Mouse (Mus musculus) liver, embryonic 15.5 days (tissue): ENCODE results near the gene Ppp1r9b. TPM values are rescaled to one million over a fixed set of nuclear protein-coding genes. Genes with fewer than 3 reads are reported as not detected.

Experiments
- ATAC-seq: fragments of 200-750 bp; cut with Nextera tagmentation; 2 replicates; pipeline ENCODE4 v1.8.0; 2017; ENCODE audit warnings: moderate number of reproducible peaks, mild to moderate bottlenecking, moderate library complexity; ENCODE audit not compliant: insufficient read depth
- H3K27ac ChIP-seq: fragments of 300-500 bp; sonication (generic); replicated peaks from 2 replicates; pipeline ENCODE4 v1.5.1; 2015; ENCODE audit warnings: mild to moderate bottlenecking, inconsistent platforms
- H3K27me3 ChIP-seq: fragments of 300-500 bp; sonication (generic); 2 replicates; pipeline ENCODE4 v1.6.1; 2015; ENCODE audit warnings: mild to moderate bottlenecking, inconsistent platforms
- H3K36me3 ChIP-seq: fragments of 300-500 bp; sonication (generic); replicated peaks from 2 replicates; pipeline ENCODE4 v1.6.1; 2015; ENCODE audit warnings: moderate library complexity, mild to moderate bottlenecking, inconsistent platforms
- H3K4me1 ChIP-seq: fragments of 300-500 bp; sonication (generic); replicated peaks from 2 replicates; pipeline ENCODE4 v1.6.1; 2015; ENCODE audit warnings: inconsistent platforms
- H3K4me2 ChIP-seq: fragments of 300-500 bp; sonication (generic); 2 replicates; pipeline ENCODE4 v1.6.1; 2015; ENCODE audit warnings: moderate library complexity, mild to moderate bottlenecking, inconsistent platforms
- H3K4me3 ChIP-seq: fragments of 300-500 bp; sonication (generic); replicated peaks from 2 replicates; pipeline ENCODE4 v1.5.1; 2015; ENCODE audit warnings: mild to moderate bottlenecking, inconsistent platforms
- H3K9ac ChIP-seq: fragments of 300-500 bp; sonication (generic); 2 replicates; pipeline ENCODE4 v1.6.1; 2015; ENCODE audit warnings: moderate library complexity, mild to moderate bottlenecking, inconsistent platforms
- H3K9me3 ChIP-seq: fragments of 300-500 bp; sonication (generic); replicated peaks from 2 replicates; pipeline ENCODE4 v1.6.1; 2016; ENCODE audit warnings: inconsistent platforms
- WGBS: fragments of 180-500 bp; shearing (Covaris S2); methylation state at CpG from one replicate; pipeline ENCODE4 v1.1.7; 2015; ENCODE audit warnings: mixed read lengths; ENCODE audit not compliant: insufficient replicate concordance; 5-methylcytosine and 5-hydroxymethylcytosine counted together
- polyA plus RNA-seq: library from polyadenylated mRNA; unstranded; fragments of >200 nt; fragmentation: Nextera tagmentation; extraction: Ambion mirVana; gene quantifications from 2 replicates; pipeline ENCODE4 v1.2.1, GENCODE M21; 2015

Gene Ppp1r9b
- polyA plus RNA-seq, 1 experiment from 2014 or later, result 8.2 TPM

DNA sequence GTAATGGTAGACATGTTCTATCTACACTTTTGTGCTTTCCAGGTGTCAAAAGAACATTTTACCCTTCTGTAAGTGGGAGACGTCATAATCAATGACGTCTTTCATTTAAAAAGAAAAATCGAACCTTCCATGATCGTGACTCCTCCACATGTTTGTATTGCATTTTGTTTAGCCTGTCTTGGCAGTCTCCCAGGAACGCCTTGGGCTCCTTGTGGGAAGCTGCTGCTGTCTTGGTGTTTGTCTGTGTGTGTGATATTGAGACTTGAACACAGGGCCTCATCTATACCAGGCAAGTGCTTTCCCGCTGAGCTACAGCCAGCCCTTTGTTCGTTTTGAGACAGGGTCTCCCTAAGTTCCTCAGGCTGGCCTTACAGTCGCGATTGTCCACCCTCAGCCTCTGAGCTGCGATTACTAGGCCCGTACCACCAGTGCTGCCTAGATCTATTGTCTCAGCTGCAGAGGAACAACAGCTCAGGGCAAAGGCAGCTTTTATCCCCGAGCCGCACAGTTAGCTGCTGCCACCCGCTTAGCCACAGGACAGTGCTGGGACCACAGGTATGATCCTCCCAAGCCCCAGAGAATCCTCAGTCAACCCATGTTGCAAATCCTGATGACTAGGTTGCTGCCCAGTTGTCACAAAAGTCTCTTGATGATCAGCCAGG, 47.5 kb downstream of the Ppp1r9b start:
- peaks cover 44% of the 10 kb centered on the region for H3K4me1 ChIP-seq
- WGBS, result 72% methylated on average over 14 of the region's 14 CpGs
- H3K4me3 ChIP-seq, result no peak overlapping the region
- H3K9me3 ChIP-seq, result no peaks in the 10 kb centered on the region
- H3K27me3 ChIP-seq, result peaks cover 4% of the 10 kb centered on the region; the same call in 1 of the 2 replicates
- no peak overlapping the region for H3K4me2 ChIP-seq
- H3K36me3 ChIP-seq, result no peaks in the 10 kb centered on the region
- no peak for ATAC-seq
- H3K27ac ChIP-seq, result 0 out of 2 replicates have a peak overlapping the region, but pooled peaks have one; percentile 22
- no peak overlapping the region for H3K9ac ChIP-seq

DNA sequence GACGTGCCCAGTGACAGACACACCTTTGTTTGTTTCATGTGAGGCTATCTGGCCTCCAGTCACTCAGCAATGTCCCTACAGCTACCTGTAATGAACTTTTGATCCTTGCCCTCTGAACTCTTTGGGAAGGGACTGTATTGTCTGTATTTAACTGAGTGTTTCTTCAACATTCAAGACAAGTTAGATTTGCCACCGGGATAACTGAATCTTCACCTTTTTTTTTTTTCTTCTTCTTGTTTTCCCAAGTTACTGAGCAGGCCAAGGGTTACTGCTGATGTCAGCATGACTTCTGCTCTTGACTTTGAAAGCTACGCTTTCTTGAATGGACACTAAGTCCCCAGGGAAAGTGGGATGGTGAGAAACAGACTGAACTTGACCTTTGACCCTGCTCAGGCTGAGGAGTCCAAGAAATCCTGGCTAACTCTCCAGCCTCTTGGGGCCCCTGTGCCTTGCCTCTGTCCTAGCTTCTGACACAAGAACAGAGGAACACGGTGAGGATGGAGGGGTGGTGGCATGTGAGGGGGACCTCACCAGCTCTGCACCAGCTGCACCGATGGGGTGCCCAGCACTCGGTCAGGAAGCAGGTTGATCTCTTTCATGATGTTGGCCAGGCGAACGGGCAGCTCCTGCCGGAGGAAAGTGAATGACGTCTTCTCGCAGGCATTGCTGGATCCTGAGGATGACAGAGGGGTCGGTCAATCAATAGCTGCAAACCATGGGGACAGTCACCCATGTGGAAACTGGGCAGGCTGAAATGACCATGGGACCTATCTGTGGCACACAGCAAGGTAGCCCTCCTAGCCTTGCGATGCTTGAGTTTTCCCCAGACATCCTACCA, 48.2 kb downstream of the Ppp1r9b start:
- Histone ChIP-seq H3K4me3 (no peak overlapping the region), H3K4me2 (no peak overlapping the region), H3K27ac (no peak overlapping the region), H3K9me3 (no peaks in the 10 kb centered on the region), H3K36me3 (no peaks in the 10 kb centered on the region), H3K27me3 (no peaks in the 10 kb centered on the region), H3K9ac (no peak overlapping the region), H3K4me1 (peaks cover 38% of the 10 kb centered on the region)
- ATAC-seq, result no peak
- 75% methylated on average over 13 of the region's 13 CpGs for WGBS

DNA sequence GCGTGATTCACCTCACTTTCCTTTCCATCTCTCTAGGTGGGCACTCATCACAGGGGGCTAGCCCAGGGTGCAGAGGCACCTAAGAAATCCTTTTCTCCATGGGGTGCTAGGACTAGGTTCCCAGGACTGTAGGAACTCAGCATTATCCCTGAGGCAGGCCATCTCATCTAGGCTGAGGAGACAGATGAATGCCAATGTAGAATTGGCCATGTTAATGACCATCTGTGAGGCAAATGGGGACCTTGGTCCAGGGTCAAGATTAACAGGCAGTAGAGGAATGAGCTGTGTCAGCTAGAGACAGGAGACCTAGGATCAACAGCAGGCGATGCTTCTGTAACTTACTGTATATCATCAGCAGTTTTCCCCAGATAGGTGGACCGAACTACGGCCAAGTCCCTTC, 48.9 kb downstream of the Ppp1r9b start:
- ATAC-seq, result no peak
- H3K4me1 ChIP-seq, result peaks cover 38% of the 10 kb centered on the region
- peak overlapping the region; percentile 78; the same call in 1 of the 2 replicates for H3K27ac ChIP-seq
- peak overlapping the region; percentile 76 for H3K4me3 ChIP-seq
- WGBS, result 78% methylated on average over 4 of the region's 4 CpGs
- H3K9ac ChIP-seq, result no peak overlapping the region
- 0 out of 2 replicates have a peak, but pooled peaks cover 5% of the 10 kb centered on the region for H3K27me3 ChIP-seq
- H3K4me2 ChIP-seq, result 0 out of 2 replicates have a peak overlapping the region, but pooled peaks have one; percentile 97
- H3K9me3 ChIP-seq, result no peaks in the 10 kb centered on the region
- no peaks in the 10 kb centered on the region for H3K36me3 ChIP-seq

DNA sequence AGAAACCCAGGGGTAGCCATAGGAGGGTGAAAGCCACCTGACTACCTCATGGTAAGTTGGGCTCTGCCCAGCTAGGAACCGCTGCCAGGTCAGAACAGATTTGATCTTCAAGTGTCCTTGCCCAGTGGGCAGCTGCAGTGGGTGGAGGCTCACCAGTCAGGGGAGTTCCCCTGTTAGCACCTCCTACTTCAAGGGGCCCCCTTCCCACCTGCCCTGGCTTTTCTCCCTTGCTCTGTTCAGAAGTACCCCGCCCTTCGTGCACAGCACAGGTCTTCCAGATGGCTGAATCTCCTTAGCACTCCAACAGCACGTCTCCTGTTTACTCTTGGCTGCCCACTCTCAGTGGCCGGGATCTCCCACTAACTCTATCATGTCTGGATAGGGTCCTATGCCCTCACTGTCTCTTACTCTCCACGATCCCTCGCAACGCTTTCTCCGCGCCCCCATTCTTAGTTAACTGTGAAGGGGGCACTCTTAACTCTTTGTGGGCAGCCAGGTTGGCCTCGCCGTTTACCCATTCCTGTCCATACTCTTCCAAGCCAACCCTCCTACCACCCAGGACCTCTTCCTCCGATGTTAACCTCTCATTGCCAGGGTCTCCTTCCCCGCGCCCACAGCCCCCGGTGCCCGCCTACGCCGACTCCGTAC, 49.8 kb downstream of the Ppp1r9b start:
- H3K9ac ChIP-seq, result peak overlapping the region; percentile 80
- 0 out of 2 replicates have a peak, but pooled peaks have one; percentile 5 for ATAC-seq
- H3K4me2 ChIP-seq, result peak overlapping the region; percentile 97
- H3K27me3 ChIP-seq, result 0 out of 2 replicates have a peak, but pooled peaks cover 5% of the 10 kb centered on the region
- H3K4me3 ChIP-seq, result peak overlapping the region; percentile 76
- H3K36me3 ChIP-seq, result no peaks in the 10 kb centered on the region
- peak overlapping the region; percentile 78 for H3K27ac ChIP-seq
- no peaks in the 10 kb centered on the region for H3K9me3 ChIP-seq
- WGBS, result 2% methylated on average over 20 of the region's 20 CpGs
- peaks cover 38% of the 10 kb centered on the region for H3K4me1 ChIP-seq

DNA sequence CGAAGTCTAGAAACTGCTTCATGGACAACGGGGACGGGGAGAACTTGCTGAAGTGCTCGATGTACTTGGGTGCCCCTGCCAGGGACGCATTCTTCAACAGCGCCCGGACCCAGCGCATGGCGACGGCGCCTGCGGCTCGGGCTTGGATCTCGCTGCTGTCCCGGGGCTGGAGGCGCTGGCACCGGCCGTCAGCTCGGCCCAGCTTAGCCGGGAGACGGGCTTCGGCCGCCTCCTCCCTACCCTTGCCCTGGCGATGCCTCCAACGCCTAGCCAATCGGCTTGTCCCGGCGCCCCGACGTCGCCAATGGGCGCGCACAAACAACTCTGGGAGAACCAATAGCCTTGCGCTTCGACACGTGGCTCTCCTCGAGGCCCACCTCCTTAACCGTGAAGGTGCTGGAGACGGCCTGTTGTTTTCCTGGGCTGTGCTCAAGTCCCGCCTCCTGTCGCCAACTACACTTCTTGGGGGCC, 50.3 kb downstream of the Ppp1r9b start, which contains the start of gene Pdk2:
Gene Pdk2, minus strand, starts transcription at position 216 of the 471 bp plus-strand sequence.
- WGBS, result 0% methylated on average over 41 of the region's 41 CpGs

DNA sequence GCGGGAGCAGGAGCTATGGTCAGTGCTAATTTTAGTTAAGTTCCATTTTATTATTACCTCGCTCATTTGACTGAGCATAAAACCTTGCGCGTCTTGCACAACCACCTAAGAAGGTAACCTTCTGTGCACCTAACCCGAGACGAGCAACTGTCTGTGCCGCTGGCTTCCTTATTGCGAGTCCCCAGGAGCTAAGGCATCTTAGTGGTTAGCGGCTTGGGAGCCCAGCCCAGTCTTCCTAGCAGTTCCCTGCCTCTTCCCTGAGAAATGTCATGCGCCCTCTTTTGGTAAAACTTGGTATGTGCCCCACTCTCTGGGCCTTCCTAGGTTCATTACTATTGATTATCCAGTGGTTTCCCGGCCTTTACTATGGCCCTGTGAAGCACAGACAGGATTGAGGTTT, 51.3 kb downstream of the Ppp1r9b start:
- peaks cover 38% of the 10 kb centered on the region for H3K4me1 ChIP-seq
- peak; percentile 13; the same call in 1 of the 2 replicates for ATAC-seq
- H3K4me3 ChIP-seq, result peak overlapping the region; percentile 76
- H3K9me3 ChIP-seq, result no peaks in the 10 kb centered on the region
- no peaks in the 10 kb centered on the region for H3K36me3 ChIP-seq
- 2% methylated on average over 11 of the region's 11 CpGs for WGBS
- 0 out of 2 replicates have a peak, but pooled peaks cover 5% of the 10 kb centered on the region for H3K27me3 ChIP-seq
- peak overlapping the region; percentile 28 for H3K9ac ChIP-seq
- peak overlapping the region; percentile 68 for H3K27ac ChIP-seq
- peak overlapping the region; percentile 97 for H3K4me2 ChIP-seq

More for the DNA sequence above, 50.3 kb downstream of the Ppp1r9b start, which contains the start of gene Pdk2:
- peak within 1 kb of the TSS; percentile 80 for H3K9ac ChIP-seq
- peak; percentile 98 for ATAC-seq
- peak within 1 kb of the TSS; percentile 97 for H3K4me2 ChIP-seq
- H3K27me3 ChIP-seq, result 0 out of 2 replicates have a peak, but pooled peaks cover 5% of the 10 kb centered on the region
- peak within 1 kb of the TSS; percentile 76 for H3K4me3 ChIP-seq
- H3K4me1 ChIP-seq, result peaks cover 38% of the 10 kb centered on the region
- H3K9me3 ChIP-seq, result no peaks in the 10 kb centered on the region
- no peaks in the 10 kb centered on the region for H3K36me3 ChIP-seq
- peak within 1 kb of the TSS; percentile 78 for H3K27ac ChIP-seq

DNA sequence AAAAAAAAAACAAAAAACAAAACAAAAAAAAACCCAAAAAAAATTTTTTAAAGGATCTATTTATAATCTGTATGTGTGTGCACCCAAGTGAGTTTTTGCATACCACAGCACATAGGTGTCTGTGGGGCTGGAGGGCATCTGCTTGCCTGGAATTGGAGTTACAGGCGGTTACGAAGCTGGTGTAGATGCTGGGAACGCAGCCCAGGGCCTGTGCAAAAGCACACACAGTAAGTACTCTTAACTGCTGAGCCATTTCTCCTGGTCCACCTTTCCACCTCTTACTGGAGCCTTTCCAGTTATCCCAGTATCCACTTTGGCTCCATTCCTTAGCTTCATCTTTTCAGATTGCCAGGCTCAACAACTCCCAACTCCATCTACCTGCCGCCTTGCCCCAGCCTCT, 52.2 kb downstream of the Ppp1r9b start:
- WGBS, result 69% methylated on average over 4 of the region's 4 CpGs
- Histone ChIP-seq H3K4me2 (no peak overlapping the region), H3K27me3 (0 out of 2 replicates have a peak, but pooled peaks cover 5% of the 10 kb centered on the region), H3K27ac (no peak overlapping the region), H3K4me1 (peaks cover 38% of the 10 kb centered on the region), H3K36me3 (no peaks in the 10 kb centered on the region), H3K9ac (no peak overlapping the region), H3K4me3 (no peak overlapping the region), H3K9me3 (no peaks in the 10 kb centered on the region)
- no peak for ATAC-seq

DNA sequence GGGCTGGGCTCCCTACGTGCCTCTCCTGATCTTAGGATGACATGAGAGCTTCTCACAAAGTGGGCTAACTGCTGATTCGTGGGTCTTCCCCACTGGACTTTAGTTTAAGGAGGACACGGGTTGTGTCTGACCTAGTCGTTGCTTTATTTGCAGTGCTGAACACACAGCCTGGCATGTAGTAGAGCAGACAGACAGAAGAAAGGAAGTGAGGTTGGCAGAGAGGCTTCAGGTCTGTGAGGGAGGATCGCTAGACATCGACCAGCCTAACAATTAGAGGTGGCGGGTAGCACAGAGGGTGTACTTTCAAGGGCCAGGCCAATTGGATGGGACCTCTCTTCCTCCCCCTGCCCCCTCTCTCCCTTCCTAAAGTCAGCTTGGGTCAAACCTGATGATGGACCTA, 52.8 kb downstream of the Ppp1r9b start:
- Histone ChIP-seq H3K4me1 (peaks cover 38% of the 10 kb centered on the region), H3K36me3 (no peaks in the 10 kb centered on the region), H3K9ac (no peak overlapping the region), H3K4me3 (no peak overlapping the region), H3K27ac (no peak overlapping the region), H3K27me3 (0 out of 2 replicates have a peak, but pooled peaks cover 5% of the 10 kb centered on the region), H3K4me2 (no peak overlapping the region), H3K9me3 (no peaks in the 10 kb centered on the region)
- no peak for ATAC-seq
- WGBS, result 42% methylated on average over 7 of the region's 7 CpGs

DNA sequence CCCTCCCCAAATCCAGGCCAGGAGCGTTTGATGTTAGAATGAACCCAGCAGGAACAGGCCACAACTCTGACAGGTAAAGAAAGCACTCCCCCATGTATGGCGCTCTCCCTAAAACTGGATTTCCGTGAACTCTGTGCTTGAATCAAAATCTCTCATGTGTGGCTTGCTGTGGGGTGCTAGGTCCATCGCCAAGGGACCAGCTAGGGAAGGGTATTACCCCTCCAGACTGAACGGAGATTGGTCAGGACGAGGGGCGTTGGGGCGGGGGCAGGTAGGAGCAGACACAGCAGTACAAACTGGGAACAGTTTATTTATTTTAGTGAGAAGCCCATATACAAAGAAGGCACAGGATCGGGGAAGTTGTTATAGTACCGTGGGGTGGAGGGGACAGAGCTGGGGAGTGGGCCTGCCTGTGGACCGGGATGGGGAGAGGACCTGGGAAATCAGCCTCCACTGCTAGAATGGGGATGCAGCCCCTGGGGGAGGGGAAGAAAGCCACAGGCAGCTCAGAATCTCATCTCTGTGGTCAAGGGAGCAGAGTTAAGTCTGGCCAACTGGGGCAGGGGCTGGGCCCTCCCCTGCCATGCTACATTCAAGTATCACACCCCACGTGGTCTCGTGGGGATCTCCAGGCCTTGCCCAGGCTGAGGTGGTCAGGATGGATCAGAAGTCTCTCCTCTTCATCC, 53.5 kb downstream of the Ppp1r9b start:
- WGBS, result 54% methylated on average over 13 of the region's 13 CpGs
- no peak for ATAC-seq
- H3K9ac ChIP-seq, result no peak overlapping the region

DNA sequence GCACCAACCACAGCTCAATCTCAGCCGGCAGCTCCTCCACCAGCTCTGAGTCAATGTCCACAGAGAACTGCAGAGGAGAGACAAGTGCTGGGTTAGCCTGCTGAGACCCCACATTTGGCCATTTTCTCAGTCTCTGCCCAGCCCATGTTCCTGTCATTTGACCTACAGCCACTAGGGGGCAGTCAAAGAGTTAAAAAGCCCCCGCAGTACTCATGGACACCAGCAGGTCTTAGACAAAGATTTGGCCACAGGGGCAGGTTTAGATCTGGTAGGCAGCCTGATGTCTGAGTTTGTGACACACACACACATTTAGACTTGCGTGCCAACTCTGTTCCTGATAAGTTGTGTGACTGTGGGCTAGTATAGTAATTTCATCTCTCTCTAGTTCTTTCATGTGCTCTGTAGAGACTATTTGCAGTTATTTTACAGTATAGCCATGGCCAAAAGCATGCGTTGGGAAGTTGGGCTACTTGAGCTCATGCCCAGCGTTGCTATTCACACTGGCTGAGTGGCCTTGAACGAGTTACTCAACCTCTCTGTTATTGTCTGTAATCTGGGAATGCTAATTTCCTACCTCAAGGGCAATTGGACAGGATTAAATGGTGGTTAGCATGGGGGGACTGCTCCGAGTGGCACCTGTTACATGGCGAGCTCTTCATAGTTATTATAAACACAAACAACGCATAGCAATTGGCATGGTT, 56.3 kb downstream of the Ppp1r9b start:
- peaks cover 6% of the 10 kb centered on the region; the same call in 1 of the 2 replicates for H3K4me1 ChIP-seq
- H3K4me3 ChIP-seq, result no peak overlapping the region
- ATAC-seq, result no peak; the same call in 1 of the 2 replicates
- H3K9me3 ChIP-seq, result no peaks in the 10 kb centered on the region
- H3K4me2 ChIP-seq, result no peak overlapping the region
- H3K27me3 ChIP-seq, result 0 out of 2 replicates have a peak, but pooled peaks cover 5% of the 10 kb centered on the region
- no peak overlapping the region for H3K9ac ChIP-seq
- WGBS, result 44% methylated on average over 9 of the region's 9 CpGs
- H3K36me3 ChIP-seq, result no peaks in the 10 kb centered on the region
- no peak overlapping the region for H3K27ac ChIP-seq

More for the DNA sequence above, 53.5 kb downstream of the Ppp1r9b start:
- peaks cover 33% of the 10 kb centered on the region for H3K4me1 ChIP-seq
- H3K36me3 ChIP-seq, result no peaks in the 10 kb centered on the region
- H3K27ac ChIP-seq, result no peak overlapping the region
- H3K27me3 ChIP-seq, result 0 out of 2 replicates have a peak, but pooled peaks cover 5% of the 10 kb centered on the region
- no peak overlapping the region for H3K4me2 ChIP-seq
- H3K9me3 ChIP-seq, result no peaks in the 10 kb centered on the region
- H3K4me3 ChIP-seq, result no peak overlapping the region
